Mouse (Mus musculus): ENCODE results near the gene Ciz1. TPM values are rescaled to one million over a fixed set of nuclear protein-coding genes. Genes with fewer than 3 reads are reported as not detected.
"Not testable (repeated sequence)": the region's sequence is repeated elsewhere in the genome, so short reads cannot be mapped to it uniquely, and the experiment has no call there.

Gene Ciz1
- polyA plus RNA-seq, 1 experiment from 2014 or later = 47.5 TPM

- no peak for DNase-seq (ENCODE audit: low spot score)
Observed at GRCm38 (mm10) chr2:32353836-32354235, 1.7 kb downstream of the Ciz1 start.

GRCm38 (mm10) chr2:32354336-32354895, 2.3 kb downstream of the Ciz1 start:
- H3K9me3 ChIP-seq (ENCODE audit: control insufficient read depth, low read length) = no peaks in the 10 kb centered on the region
- no peak overlapping the region for H3K27ac ChIP-seq

More at GRCm38 (mm10) chr2:32353836-32354235, 1.7 kb downstream of the Ciz1 start:
- Histone ChIP-seq H3K9ac (no peak overlapping the region), H3K9me3 (ENCODE audit: control insufficient read depth, low read length) (no peaks in the 10 kb centered on the region), H3K4me1 (replicated peaks; ENCODE audit: control insufficient read depth, insufficient read depth, low read length) (peaks cover 24% of the 10 kb centered on the region), H3K4me2 (replicated peaks) (peak overlapping the region; percentile 76; the same call in 1 of the 2 replicates), H3K4me3 (replicated peaks; ENCODE audit: low read length) (peak overlapping the region; percentile 89; the same call in 1 of the 2 replicates), H3K36me3 (replicated peaks; ENCODE audit: control insufficient read depth, insufficient read depth) (peaks cover 6% of the 10 kb centered on the region; the same call in 1 of the 2 replicates), H3K27ac (no peak overlapping the region), H3K27me3 (ENCODE audit: control insufficient read depth, insufficient read depth, low read length) (no peaks in the 10 kb centered on the region)
- WGBS = 74% methylated on average over 6 of the region's 6 CpGs
- no peak for ATAC-seq (ENCODE audit: low FRiP score)

GRCm38 (mm10) chr2:32356216-32356615, 4.1 kb downstream of the Ciz1 start:
- DNase-seq (ENCODE audit: low spot score) (no peak), ATAC-seq (ENCODE audit: low FRiP score) (no peak)
- Histone ChIP-seq H3K4me3 (replicated peaks; ENCODE audit: low read length) (no peak overlapping the region), H3K9ac (no peak overlapping the region), H3K4me2 (replicated peaks) (no peak overlapping the region), H3K9me3 (ENCODE audit: control insufficient read depth, low read length) (no peaks in the 10 kb centered on the region), H3K4me1 (replicated peaks; ENCODE audit: control insufficient read depth, insufficient read depth, low read length) (peaks cover 18% of the 10 kb centered on the region), H3K36me3 (replicated peaks; ENCODE audit: control insufficient read depth, insufficient read depth) (no peaks in the 10 kb centered on the region), H3K27ac (no peak overlapping the region), H3K27me3 (ENCODE audit: control insufficient read depth, insufficient read depth, low read length) (0 out of 2 replicates have a peak, but pooled peaks cover under 1% of the 10 kb centered on the region)
- WGBS = 86% methylated on average over 10 of the region's 10 CpGs

More at GRCm38 (mm10) chr2:32354336-32354895, 2.3 kb downstream of the Ciz1 start:
- no peak overlapping the region for H3K9ac ChIP-seq
- no peak for DNase-seq (ENCODE audit: low spot score)
- 87% methylated on average over 3 of the region's 3 CpGs for WGBS
- no peak overlapping the region for H3K4me3 ChIP-seq (replicated peaks; ENCODE audit: low read length)
- H3K4me2 ChIP-seq (replicated peaks) = no peak overlapping the region
- ATAC-seq (ENCODE audit: low FRiP score) = no peak
- 0 out of 2 replicates have a peak, but pooled peaks cover under 1% of the 10 kb centered on the region for H3K36me3 ChIP-seq (replicated peaks; ENCODE audit: control insufficient read depth, insufficient read depth)
- peaks cover 24% of the 10 kb centered on the region for H3K4me1 ChIP-seq (replicated peaks; ENCODE audit: control insufficient read depth, insufficient read depth, low read length)
- H3K27me3 ChIP-seq (ENCODE audit: control insufficient read depth, insufficient read depth, low read length) = no peaks in the 10 kb centered on the region

- Histone ChIP-seq H3K4me1 (replicated peaks; ENCODE audit: control insufficient read depth, insufficient read depth, low read length) (peaks cover 11% of the 10 kb centered on the region), H3K9me3 (ENCODE audit: control insufficient read depth, low read length) (no peaks in the 10 kb centered on the region), H3K36me3 (replicated peaks; ENCODE audit: control insufficient read depth, insufficient read depth) (no peaks in the 10 kb centered on the region), H3K27me3 (ENCODE audit: control insufficient read depth, insufficient read depth, low read length) (0 out of 2 replicates have a peak, but pooled peaks cover 8% of the 10 kb centered on the region), H3K4me3 (replicated peaks; ENCODE audit: low read length) (no peak overlapping the region), H3K4me2 (replicated peaks) (no peak overlapping the region), H3K9ac (no peak overlapping the region), H3K27ac (no peak overlapping the region)
- DNase-seq (ENCODE audit: low spot score) = no peak
- WGBS = 75% methylated on average over 3 of the region's 3 CpGs
- no peak for ATAC-seq (ENCODE audit: low FRiP score)
Observed at GRCm38 (mm10) chr2:32357710-32358109, 5.6 kb downstream of the Ciz1 start.

- DNase-seq (ENCODE audit: low spot score) = no peak
- WGBS = 65% methylated on average over 10 of the region's 10 CpGs
- no peak for ATAC-seq (ENCODE audit: low FRiP score)
- H3K27ac ChIP-seq = no peak overlapping the region
- 0 out of 2 replicates have a peak, but pooled peaks cover 8% of the 10 kb centered on the region for H3K27me3 ChIP-seq (ENCODE audit: control insufficient read depth, insufficient read depth, low read length)
- no peaks in the 10 kb centered on the region for H3K9me3 ChIP-seq (ENCODE audit: control insufficient read depth, low read length)
- H3K36me3 ChIP-seq (replicated peaks; ENCODE audit: control insufficient read depth, insufficient read depth) = no peaks in the 10 kb centered on the region
- H3K4me3 ChIP-seq (replicated peaks; ENCODE audit: low read length) = no peak overlapping the region
- peaks cover 10% of the 10 kb centered on the region for H3K4me1 ChIP-seq (replicated peaks; ENCODE audit: control insufficient read depth, insufficient read depth, low read length)
- H3K9ac ChIP-seq = no peak overlapping the region
- no peak overlapping the region for H3K4me2 ChIP-seq (replicated peaks)
Observed at GRCm38 (mm10) chr2:32358381-32358780, 6.3 kb downstream of the Ciz1 start.

- peak overlapping the region; percentile 34; the same call in 1 of the 2 replicates for H3K9ac ChIP-seq
- DNase-seq (ENCODE audit: low spot score) (peak; percentile 71), ATAC-seq (ENCODE audit: low FRiP score) (no peak)
- H3K27ac ChIP-seq = no peak overlapping the region
- no peaks in the 10 kb centered on the region for H3K9me3 ChIP-seq (ENCODE audit: control insufficient read depth, low read length)
- peaks cover 13% of the 10 kb centered on the region for H3K36me3 ChIP-seq (replicated peaks; ENCODE audit: control insufficient read depth, insufficient read depth)
- 7% methylated on average over 14 of the region's 14 CpGs for WGBS
- H3K4me3 ChIP-seq (replicated peaks; ENCODE audit: low read length) = peak overlapping the region; percentile 21
- peaks cover 17% of the 10 kb centered on the region for H3K4me1 ChIP-seq (replicated peaks; ENCODE audit: control insufficient read depth, insufficient read depth, low read length)
- H3K4me2 ChIP-seq (replicated peaks) = peak overlapping the region; percentile 56
- 0 out of 2 replicates have a peak, but pooled peaks cover 8% of the 10 kb centered on the region for H3K27me3 ChIP-seq (ENCODE audit: control insufficient read depth, insufficient read depth, low read length)
Observed at GRCm38 (mm10) chr2:32360741-32361140, 8.6 kb downstream of the Ciz1 start.

- no peak for DNase-seq (ENCODE audit: low spot score)
- H3K9me3 ChIP-seq (ENCODE audit: control insufficient read depth, low read length) = no peaks in the 10 kb centered on the region
- peaks cover 17% of the 10 kb centered on the region for H3K4me1 ChIP-seq (replicated peaks; ENCODE audit: control insufficient read depth, insufficient read depth, low read length)
- peak overlapping the region; percentile 56 for H3K4me2 ChIP-seq (replicated peaks)
- peak overlapping the region; percentile 21 for H3K4me3 ChIP-seq (replicated peaks; ENCODE audit: low read length)
- 2% methylated on average over 24 of the region's 24 CpGs for WGBS
- ATAC-seq (ENCODE audit: low FRiP score) = no peak
- peak overlapping the region; percentile 34; the same call in 1 of the 2 replicates for H3K9ac ChIP-seq
- H3K27me3 ChIP-seq (ENCODE audit: control insufficient read depth, insufficient read depth, low read length) = 0 out of 2 replicates have a peak, but pooled peaks cover 8% of the 10 kb centered on the region
- no peak overlapping the region for H3K27ac ChIP-seq
- peaks cover 18% of the 10 kb centered on the region for H3K36me3 ChIP-seq (replicated peaks; ENCODE audit: control insufficient read depth, insufficient read depth)
Observed at GRCm38 (mm10) chr2:32361437-32361836, 9.3 kb downstream of the Ciz1 start.

- peaks cover 27% of the 10 kb centered on the region for H3K36me3 ChIP-seq (replicated peaks; ENCODE audit: control insufficient read depth, insufficient read depth)
- peak overlapping the region; percentile 83; the same call in 1 of the 2 replicates for H3K27ac ChIP-seq
- peak overlapping the region; percentile 75 for H3K4me3 ChIP-seq (replicated peaks; ENCODE audit: low read length)
- not testable (repeated sequence) for ATAC-seq (ENCODE audit: low FRiP score); H3K27me3 ChIP-seq (ENCODE audit: control insufficient read depth, insufficient read depth, low read length); H3K9me3 ChIP-seq (ENCODE audit: control insufficient read depth, low read length); DNase-seq (ENCODE audit: low spot score)
- peak overlapping the region; percentile 88 for H3K9ac ChIP-seq
- H3K4me1 ChIP-seq (replicated peaks; ENCODE audit: control insufficient read depth, insufficient read depth, low read length) = peaks cover 17% of the 10 kb centered on the region
- peak overlapping the region; percentile 85 for H3K4me2 ChIP-seq (replicated peaks)
- 45% methylated on average over 5 of the region's 5 CpGs for WGBS
Observed at GRCm38 (mm10) chr2:32362274-32362673, 10.1 kb downstream of the Ciz1 start.

GRCm38 (mm10) chr2:32362817-32363340, 10.8 kb downstream of the Ciz1 start:
- whole genome bisulfite sequencing = under 1% methylated on average over 53 of the region's 53 CpGs
- Histone ChIP-seq H3K4me2 (replicated peaks) (peak overlapping the region; percentile 85), H3K36me3 (replicated peaks; ENCODE audit: control insufficient read depth, insufficient read depth) (peaks cover 33% of the 10 kb centered on the region), H3K9me3 (ENCODE audit: control insufficient read depth, low read length) (no peaks in the 10 kb centered on the region), H3K4me3 (replicated peaks; ENCODE audit: low read length) (peak overlapping the region; percentile 75), H3K27ac (peak overlapping the region; percentile 83), H3K27me3 (ENCODE audit: control insufficient read depth, insufficient read depth, low read length) (0 out of 2 replicates have a peak, but pooled peaks cover 8% of the 10 kb centered on the region), H3K9ac (peak overlapping the region; percentile 88), H3K4me1 (replicated peaks; ENCODE audit: control insufficient read depth, insufficient read depth, low read length) (peaks cover 17% of the 10 kb centered on the region)
- ATAC-seq (ENCODE audit: low FRiP score) = peak; percentile 84
- peak; percentile 91 for DNase-seq (ENCODE audit: low spot score)

Data from hindbrain, embryonic 14.5 days (tissue).